Mouse (Mus musculus) liver, embryonic 14.5 days (tissue): ENCODE data around the gene Enox1. TPM values are rescaled to one million over a fixed set of nuclear protein-coding genes. Genes with fewer than 3 reads are reported as not detected.

Experiments
- ATAC-seq: fragments of 200-750 bp; cut with Nextera tagmentation; 2 replicates; pipeline ENCODE4 v1.8.0; 2017; ENCODE audit warnings: moderate number of reproducible peaks, mild to moderate bottlenecking, moderate library complexity; ENCODE audit not compliant: insufficient read depth
- DNase-seq, 3 experiments: peaks; one replicate each; pipeline ENCODE4 v3.0.0-alpha.2; 2012 to 2013; ENCODE audit warnings: low read depth in 3 of 3, low spot score in 3 of 3
- H3K27ac ChIP-seq: fragments of 300-500 bp; sonication (generic); 2 replicates; pipeline ENCODE4 v1.5.1; 2014; ENCODE audit warnings: moderate library complexity, mild to moderate bottlenecking, control low read depth, inconsistent platforms
- H3K27me3 ChIP-seq: fragments of 300-500 bp; sonication (generic); 2 replicates; pipeline ENCODE4 v1.6.1; 2014; ENCODE audit warnings: mild to moderate bottlenecking, low read length, moderate library complexity; ENCODE audit not compliant: control insufficient read depth, insufficient read depth
- H3K36me3 ChIP-seq: fragments of 300-500 bp; sonication (generic); replicated peaks from 2 replicates; pipeline ENCODE4 v1.6.1; 2014; ENCODE audit warnings: low read depth; ENCODE audit not compliant: control insufficient read depth, insufficient read depth
- H3K4me1 ChIP-seq, 2 experiments: fragments of 200-500 bp in 1 of 2; fragments of 300-500 bp in 1 of 2; sonication (generic) in 1 of 2; replicated peaks; 2 replicates each; pipeline ENCODE4 v1.6.1; 2012 to 2014; ENCODE audit warnings: antibody characterized with exemption in 1 of 2, inconsistent platforms in 1 of 2, low read length in 1 of 2; ENCODE audit not compliant: control insufficient read depth in 2 of 2, insufficient read depth in 2 of 2
- H3K4me2 ChIP-seq: fragments of 300-500 bp; sonication (generic); 2 replicates; pipeline ENCODE4 v1.6.1; 2014; ENCODE audit warnings: low read depth, mild to moderate bottlenecking, control low read depth, moderate library complexity
- H3K4me3 ChIP-seq, 2 experiments: fragments of 200-500 bp in 1 of 2; fragments of 300-500 bp in 1 of 2; sonication (generic) in 1 of 2; 2 replicates each; pipeline ENCODE4 v1.5.1; 2012 to 2014; ENCODE audit warnings: low read depth in 2 of 2, low read length in 2 of 2, mild to moderate bottlenecking in 2 of 2, control low read depth in 1 of 2, inconsistent platforms in 1 of 2, moderate library complexity in 1 of 2; ENCODE audit not compliant: insufficient read depth in 1 of 2
- H3K9ac ChIP-seq: fragments of 300-500 bp; sonication (generic); replicated peaks from 2 replicates; pipeline ENCODE4 v1.6.1; 2014; ENCODE audit warnings: mild to moderate bottlenecking, control low read depth, moderate library complexity
- H3K9me3 ChIP-seq: fragments of 300-500 bp; sonication (generic); 2 replicates; pipeline ENCODE4 v1.6.1; 2016; ENCODE audit warnings: low read length, mixed read lengths; ENCODE audit not compliant: control insufficient read depth
- CTCF ChIP-seq: IDR thresholded peaks from 2 replicates; pipeline ENCODE4 v1.5.1; 2016; ENCODE audit warnings: antibody characterized with exemption, low read depth, control low read depth
- EP300 ChIP-seq: IDR thresholded peaks from 2 replicates; pipeline ENCODE4 v1.6.1; 2016; ENCODE audit warnings: antibody characterized with exemption, low read depth
- WGBS: fragments of 180-500 bp; shearing (Covaris S2); extraction: QIAGEN DNeasy Blood & Tissue Kit; methylation state at CpG from one replicate; pipeline ENCODE4 v1.1.7; 2014; ENCODE audit not compliant: insufficient replicate concordance; 5-methylcytosine and 5-hydroxymethylcytosine counted together
- polyA plus RNA-seq, 2 experiments: library from polyadenylated mRNA; depleted of rRNA in 1 of 2; stranded (reverse) in 1 of 2; unstranded in 1 of 2; fragments of >200 nt; fragmentation: Nextera tagmentation in 1 of 2; extraction: Ambion mirVana in 1 of 2; gene quantifications; 2 replicates each; pipeline versions ENCODE4 v1.2.1 to v1.2.3; 2012 to 2014

Gene Enox1
- polyA plus RNA-seq, 2 experiments: 0.07 to 0.10 TPM

GRCm38 (mm10) chr14:77190158-77190557 is 33.6 kb downstream of the Enox1 start:
- no peaks in the 10 kb centered on the region for H3K27me3 ChIP-seq
- H3K36me3 ChIP-seq: no peaks in the 10 kb centered on the region
- DNase-seq: no peak
- no peak for ATAC-seq
- H3K27ac ChIP-seq: no peak overlapping the region
- WGBS: 51% methylated on average over 2 of the region's 2 CpGs
- no peak overlapping the region for H3K4me2 ChIP-seq
- TF ChIP-seq EP300 (no peak), CTCF (no peak)
- H3K9me3 ChIP-seq: no peaks in the 10 kb centered on the region
- no peak overlapping the region for H3K4me3 ChIP-seq
- no peak overlapping the region for H3K9ac ChIP-seq
- H3K4me1 ChIP-seq: no peaks in the 10 kb centered on the region

GRCm38 (mm10) chr14:77195314-77196020 is 38.9 kb downstream of the Enox1 start:
- H3K4me2 ChIP-seq: no peak overlapping the region
- WGBS: 39% methylated on average over 18 of the region's 18 CpGs
- no peak for TF ChIP-seq EP300
- H3K36me3 ChIP-seq: no peaks in the 10 kb centered on the region
- DNase-seq: no peak
- ATAC-seq: no peak
- no peaks in the 10 kb centered on the region for H3K9me3 ChIP-seq
- H3K4me3 ChIP-seq: no peak overlapping the region
- no peak overlapping the region for H3K27ac ChIP-seq
- H3K9ac ChIP-seq: no peak overlapping the region
- H3K27me3 ChIP-seq: no peaks in the 10 kb centered on the region
- no peaks in the 10 kb centered on the region for H3K4me1 ChIP-seq

GRCm38 (mm10) chr14:77196246-77196645 is 39.7 kb downstream of the Enox1 start:
- 44% methylated on average over 3 of the region's 3 CpGs for WGBS
- H3K4me2 ChIP-seq: no peak overlapping the region
- DNase-seq: no peak
- no peaks in the 10 kb centered on the region for H3K9me3 ChIP-seq
- H3K36me3 ChIP-seq: no peaks in the 10 kb centered on the region
- no peaks in the 10 kb centered on the region for H3K4me1 ChIP-seq
- TF ChIP-seq EP300: no peak
- no peak for TF ChIP-seq CTCF
- no peak overlapping the region for H3K4me3 ChIP-seq
- H3K27me3 ChIP-seq: no peaks in the 10 kb centered on the region
- H3K9ac ChIP-seq: no peak overlapping the region
- no peak overlapping the region for H3K27ac ChIP-seq
- ATAC-seq: no peak

- Histone ChIP-seq H3K4me3 (no peak overlapping the region), H3K27me3 (no peaks in the 10 kb centered on the region), H3K4me1 (no peaks in the 10 kb centered on the region), H3K9me3 (no peaks in the 10 kb centered on the region), H3K9ac (no peak overlapping the region), H3K36me3 (no peaks in the 10 kb centered on the region), H3K27ac (no peak overlapping the region), H3K4me2 (no peak overlapping the region)
- DNase-seq: no peak
- WGBS: 66% methylated on average over 2 of the region's 2 CpGs
- TF ChIP-seq EP300: no peak
- no peak for TF ChIP-seq CTCF
- no peak for ATAC-seq
Measured at GRCm38 (mm10) chr14:77197414-77197915, 40.9 kb downstream of the Enox1 start.

- no peak overlapping the region for H3K4me3 ChIP-seq
- 70% methylated on average over 8 of the region's 8 CpGs for WGBS
- DNase-seq (no peak), ATAC-seq (no peak)
- H3K27me3 ChIP-seq: no peaks in the 10 kb centered on the region
- H3K9me3 ChIP-seq: no peaks in the 10 kb centered on the region
- no peaks in the 10 kb centered on the region for H3K36me3 ChIP-seq
- H3K4me2 ChIP-seq: no peak overlapping the region
- no peak for TF ChIP-seq EP300
- no peak for TF ChIP-seq CTCF
- H3K27ac ChIP-seq: no peak overlapping the region
- H3K4me1 ChIP-seq: no peaks in the 10 kb centered on the region
- no peak overlapping the region for H3K9ac ChIP-seq
Measured at GRCm38 (mm10) chr14:77210889-77211288, 54.3 kb downstream of the Enox1 start.
